Mouse (Mus musculus): ENCODE measurements around the gene Upk3b. TPM values are rescaled to one million over a fixed set of nuclear protein-coding genes. Genes with fewer than 3 reads are reported as not detected.
A peak's percentile ranks its signal among the peaks of the same experiment; 100 is the strongest.

Upk3b gene
- polyA plus RNA-seq, 2 experiments, result 0.74 to 1.1 TPM

DNA sequence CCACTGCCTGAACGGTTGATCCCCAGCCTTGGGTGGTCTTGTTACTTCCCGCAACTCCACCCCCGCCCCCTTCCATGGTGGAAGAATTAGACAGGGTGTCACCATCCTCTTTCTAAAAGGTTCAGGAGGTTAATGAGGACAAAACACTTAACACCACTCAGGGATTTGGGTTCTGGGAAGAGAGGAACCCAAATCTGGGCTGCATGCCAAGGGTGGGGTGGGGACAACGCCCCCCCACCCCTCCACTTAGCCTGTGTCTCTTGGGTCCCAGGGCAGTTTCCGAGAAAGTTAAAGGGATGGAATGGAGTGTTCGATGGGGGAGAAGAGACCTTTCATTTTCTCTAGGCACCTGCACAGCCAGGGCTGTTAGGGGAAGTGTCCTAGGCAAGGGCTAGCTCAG lies 34.8 kb downstream of the Upk3b start:
- WGBS, result 60% methylated on average over 6 of the region's 6 CpGs
- Histone ChIP-seq H3K27me3 (ENCODE audit: control insufficient read depth, insufficient read depth, low read length) (no peaks in the 10 kb centered on the region), H3K4me2 (replicated peaks; ENCODE audit: low read depth, low read length, severe bottlenecking) (no peak overlapping the region), H3K9ac (ENCODE audit: low read depth, low read length, severe bottlenecking) (no peak overlapping the region), H3K36me3 (ENCODE audit: control insufficient read depth, insufficient read depth, low read length) (no peaks in the 10 kb centered on the region), H3K4me1 (ENCODE audit: control insufficient read depth, insufficient read depth, low read length) (0 out of 2 replicates have a peak, but pooled peaks cover 6% of the 10 kb centered on the region), H3K27ac (replicated peaks; ENCODE audit: low read depth, low read length) (0 out of 2 replicates have a peak overlapping the region, but pooled peaks have one; percentile 10), H3K4me3 (replicated peaks; ENCODE audit: low read length) (no peak overlapping the region), H3K9me3 (ENCODE audit: control insufficient read depth, low read length) (no peaks in the 10 kb centered on the region)
- no peak for TF ChIP-seq POLR2A (IDR thresholded peaks at IDR 0.05; ENCODE audit: borderline replicate concordance, extremely low read depth, insufficient read depth, insufficient read length)
- ATAC-seq (ENCODE audit: low FRiP score, low read depth) (no peak), DNase-seq (ENCODE audit: low spot score) (no peak)

DNA sequence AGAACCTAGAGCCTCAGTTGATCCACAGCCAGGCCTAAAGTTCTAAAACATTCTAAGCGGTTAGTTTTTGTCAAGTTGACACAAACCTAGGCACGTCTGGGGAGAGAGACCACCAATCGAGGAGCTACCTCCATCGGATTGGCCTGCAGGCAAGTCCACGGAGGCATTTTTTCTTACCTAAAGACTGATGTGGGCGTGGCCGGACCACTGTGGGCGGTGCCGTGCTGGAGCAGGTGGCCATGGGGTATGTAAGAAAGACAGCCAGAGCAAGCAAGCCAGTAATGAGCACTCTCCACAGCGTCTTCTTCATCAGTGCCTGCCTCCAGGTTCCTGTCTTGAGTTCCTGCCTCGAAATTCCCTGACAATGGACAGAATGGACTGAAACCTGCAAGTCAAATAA lies 35.2 kb downstream of the Upk3b start:
- H3K27ac ChIP-seq (replicated peaks; ENCODE audit: low read depth, low read length), result no peak overlapping the region
- no peak overlapping the region for H3K4me2 ChIP-seq (replicated peaks; ENCODE audit: low read depth, low read length, severe bottlenecking)
- H3K27me3 ChIP-seq (ENCODE audit: control insufficient read depth, insufficient read depth, low read length), result no peaks in the 10 kb centered on the region
- H3K4me1 ChIP-seq (ENCODE audit: control insufficient read depth, insufficient read depth, low read length), result 0 out of 2 replicates have a peak, but pooled peaks cover 6% of the 10 kb centered on the region
- no peak overlapping the region for H3K9ac ChIP-seq (ENCODE audit: low read depth, low read length, severe bottlenecking)
- ATAC-seq (ENCODE audit: low FRiP score, low read depth) (no peak), DNase-seq (ENCODE audit: low spot score) (no peak)
- TF ChIP-seq POLR2A (IDR thresholded peaks at IDR 0.05; ENCODE audit: borderline replicate concordance, extremely low read depth, insufficient read depth, insufficient read length), result no peak
- no peaks in the 10 kb centered on the region for H3K36me3 ChIP-seq (ENCODE audit: control insufficient read depth, insufficient read depth, low read length)
- 59% methylated on average over 11 of the region's 11 CpGs for WGBS
- H3K9me3 ChIP-seq (ENCODE audit: control insufficient read depth, low read length), result no peaks in the 10 kb centered on the region
- H3K4me3 ChIP-seq (replicated peaks; ENCODE audit: low read length), result no peak overlapping the region

GRCm38 (mm10) chr5:136075076-136075475 lies 36.8 kb downstream of the Upk3b start:
- 0 out of 2 replicates have a peak, but pooled peaks cover 6% of the 10 kb centered on the region for H3K4me1 ChIP-seq (ENCODE audit: control insufficient read depth, insufficient read depth, low read length)
- H3K9ac ChIP-seq (ENCODE audit: low read depth, low read length, severe bottlenecking), result no peak overlapping the region
- H3K4me3 ChIP-seq (replicated peaks; ENCODE audit: low read length), result no peak overlapping the region
- no peak overlapping the region for H3K4me2 ChIP-seq (replicated peaks; ENCODE audit: low read depth, low read length, severe bottlenecking)
- no peaks in the 10 kb centered on the region for H3K36me3 ChIP-seq (ENCODE audit: control insufficient read depth, insufficient read depth, low read length)
- 90% methylated on average over 5 of the region's 5 CpGs for WGBS
- H3K9me3 ChIP-seq (ENCODE audit: control insufficient read depth, low read length), result no peaks in the 10 kb centered on the region
- no peak for TF ChIP-seq POLR2A (IDR thresholded peaks at IDR 0.05; ENCODE audit: borderline replicate concordance, extremely low read depth, insufficient read depth, insufficient read length)
- H3K27me3 ChIP-seq (ENCODE audit: control insufficient read depth, insufficient read depth, low read length), result no peaks in the 10 kb centered on the region
- DNase-seq (ENCODE audit: low spot score) (no peak), ATAC-seq (ENCODE audit: low FRiP score, low read depth) (no peak)
- H3K27ac ChIP-seq (replicated peaks; ENCODE audit: low read depth, low read length), result no peak overlapping the region

DNA sequence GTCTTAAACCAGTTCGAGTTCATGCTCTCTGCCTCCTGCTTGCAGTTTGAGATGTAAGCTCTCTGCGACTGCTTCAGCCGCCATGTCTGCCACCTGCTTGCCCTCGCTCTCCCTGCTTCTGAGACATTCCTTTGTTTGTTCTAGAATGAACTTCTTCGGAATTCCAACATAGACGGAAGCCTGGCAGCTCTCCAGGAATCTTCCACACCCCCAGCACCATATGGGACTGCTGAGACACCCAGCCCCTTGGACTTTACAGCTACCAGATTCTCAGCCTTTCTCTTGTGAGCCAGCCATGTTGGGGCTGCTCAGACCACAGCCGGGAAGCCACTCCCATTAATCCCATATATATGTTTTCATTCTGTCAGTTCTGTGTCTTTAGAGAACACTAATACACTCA lies 38.0 kb downstream of the Upk3b start:
- DNase-seq (ENCODE audit: low spot score) (peak; percentile 54), ATAC-seq (ENCODE audit: low FRiP score, low read depth) (0 out of 2 replicates have a peak, but pooled peaks have one; percentile 41)
- Histone ChIP-seq H3K27ac (replicated peaks; ENCODE audit: low read depth, low read length) (no peak overlapping the region), H3K36me3 (ENCODE audit: control insufficient read depth, insufficient read depth, low read length) (no peaks in the 10 kb centered on the region), H3K4me2 (replicated peaks; ENCODE audit: low read depth, low read length, severe bottlenecking) (no peak overlapping the region), H3K4me3 (replicated peaks; ENCODE audit: low read length) (no peak overlapping the region), H3K9ac (ENCODE audit: low read depth, low read length, severe bottlenecking) (no peak overlapping the region), H3K4me1 (ENCODE audit: control insufficient read depth, insufficient read depth, low read length) (0 out of 2 replicates have a peak, but pooled peaks cover 6% of the 10 kb centered on the region), H3K27me3 (ENCODE audit: control insufficient read depth, insufficient read depth, low read length) (no peaks in the 10 kb centered on the region), H3K9me3 (ENCODE audit: control insufficient read depth, low read length) (no peaks in the 10 kb centered on the region)
- 38% methylated on average over 7 of the region's 7 CpGs for WGBS
- TF ChIP-seq POLR2A (IDR thresholded peaks at IDR 0.05; ENCODE audit: borderline replicate concordance, extremely low read depth, insufficient read depth, insufficient read length), result no peak

DNA sequence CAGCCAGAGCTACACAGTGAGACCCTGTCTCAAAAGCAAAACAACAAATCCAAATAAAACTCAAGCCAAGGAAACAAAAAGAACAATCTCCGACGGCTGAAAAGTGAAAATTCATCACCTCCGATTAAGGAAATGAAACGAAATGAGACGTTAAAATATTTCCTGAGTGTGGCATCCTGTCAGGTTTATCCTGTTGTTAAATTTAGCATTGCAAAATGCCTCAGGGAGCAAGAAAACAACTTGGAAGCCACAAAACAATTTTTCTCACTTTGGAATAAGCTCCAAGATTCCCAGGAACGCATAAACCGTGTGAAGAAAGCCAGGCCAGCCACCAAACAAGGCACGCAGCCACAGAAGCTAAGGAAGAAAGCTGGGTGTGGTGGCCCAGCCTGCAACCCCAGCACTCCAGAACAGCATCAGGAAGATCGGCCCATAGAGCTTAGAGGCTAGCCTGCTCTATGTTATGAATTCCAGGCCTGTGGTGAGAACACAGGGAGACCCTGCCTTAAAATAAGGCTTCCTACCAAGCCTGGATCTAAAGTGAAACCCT lies 38.8 kb downstream of the Upk3b start:
- Histone ChIP-seq H3K27me3 (ENCODE audit: control insufficient read depth, insufficient read depth, low read length) (no peaks in the 10 kb centered on the region), H3K36me3 (ENCODE audit: control insufficient read depth, insufficient read depth, low read length) (no peaks in the 10 kb centered on the region), H3K9me3 (ENCODE audit: control insufficient read depth, low read length) (no peaks in the 10 kb centered on the region), H3K27ac (replicated peaks; ENCODE audit: low read depth, low read length) (no peak overlapping the region), H3K4me2 (replicated peaks; ENCODE audit: low read depth, low read length, severe bottlenecking) (no peak overlapping the region), H3K4me1 (ENCODE audit: control insufficient read depth, insufficient read depth, low read length) (0 out of 2 replicates have a peak, but pooled peaks cover 6% of the 10 kb centered on the region), H3K4me3 (replicated peaks; ENCODE audit: low read length) (no peak overlapping the region), H3K9ac (ENCODE audit: low read depth, low read length, severe bottlenecking) (no peak overlapping the region)
- 75% methylated on average over 9 of the region's 9 CpGs for WGBS
- DNase-seq (ENCODE audit: low spot score) (no peak), ATAC-seq (ENCODE audit: low FRiP score, low read depth) (no peak)
- no peak for TF ChIP-seq POLR2A (IDR thresholded peaks at IDR 0.05; ENCODE audit: borderline replicate concordance, extremely low read depth, insufficient read depth, insufficient read length)
